16 mouse cellular contexts compared by ENCODE assay signal in the genomic region with DNA sequence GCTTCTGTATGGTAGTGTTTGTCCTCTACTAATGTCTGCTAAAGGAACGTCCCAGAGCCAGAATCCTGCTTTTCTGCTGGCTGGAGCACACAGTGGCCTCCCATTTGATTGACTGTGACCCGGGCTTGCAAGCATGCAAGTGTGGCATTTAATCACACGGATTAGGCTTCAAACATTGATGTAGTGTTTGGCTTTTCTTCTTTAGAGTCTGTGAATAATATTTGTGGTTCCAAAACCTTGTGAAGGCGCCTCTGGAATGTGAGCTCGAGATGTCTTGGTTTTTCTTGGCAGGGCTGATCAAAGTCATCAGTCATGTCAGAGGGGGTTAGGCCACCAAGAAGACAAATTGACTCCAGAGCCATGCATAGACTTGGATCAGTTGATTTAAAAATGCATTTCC.
DNase-seq lines count a peak whose midpoint lies in the region.
"Had no signal": no experiment of that assay in that cellular context is flagged by ENCODE, and none has a peak within 500 bp of the region (broad histone marks: within the 10 kb centered on the region; RNA-seq: fewer than 3 reads in every experiment).

No protein-coding gene starts in this region.

- DNase-seq in adrenal gland, postnatal 14 days: peak; percentile 8
- no peak for DNase-seq in adrenal gland, postnatal 10 days
- DNase-seq in kidney, adult 11 months: peak; percentile 47
- DNase-seq in kidney, postnatal 10 days: peak; percentile 69
- DNase-seq in lung, postnatal 14 days: peak; percentile 48
- DNase-seq in cerebellum, adult 8-10 months: no peak
- no peak for DNase-seq in urinary bladder, postnatal 10 days (ENCODE audit: low spot score)
- DNase-seq in heart, adult 18-20 months: no peak
- DNase-seq: adrenal gland, postnatal 36 days; B cell, adult 2 months; cerebellum, adult 9-11 months; embryo, embryonic 11 days; gastrocnemius, postnatal 10 days; liver, postnatal 0 days; spleen, adult 18-20 months; thymus, postnatal 4 days had no signal

Comparison
In these comparisons a context has a peak if more than half of its experiments do, and no peak if none do; other contexts are left out.
1. DNase-seq: peak in adrenal gland, postnatal 14 days (single experiment), kidney, adult 11 months (single experiment), kidney, postnatal 10 days (single experiment) and lung, postnatal 14 days (single experiment); none in adrenal gland, postnatal 10 days (single experiment), cerebellum, adult 8-10 months (single experiment), urinary bladder, postnatal 10 days (single experiment) and heart, adult 18-20 months (0 of 2).